Mouse (Mus musculus) hindbrain, embryonic 11.5 days (tissue): ENCODE data around the gene Ulk2. TPM values are rescaled to one million over a fixed set of nuclear protein-coding genes. Genes with fewer than 3 reads are reported as not detected.

Source experiments
- ATAC-seq: fragments of 200-750 bp; cut with Nextera tagmentation; 2 replicates; pipeline ENCODE4 v1.8.0; 2017; ENCODE audit warnings: mild to moderate bottlenecking, moderate TSS enrichment, moderate library complexity; ENCODE audit not compliant: low FRiP score
- DNase-seq: peaks from one replicate; pipeline ENCODE4 v3.0.0-alpha.2; 2015; ENCODE audit warnings: low spot score
- H3K27ac ChIP-seq: fragments of 300-500 bp; sonication (generic); 2 replicates; pipeline ENCODE4 v1.5.1; 2014; ENCODE audit warnings: mild to moderate bottlenecking, low read depth, low read length
- H3K27me3 ChIP-seq: fragments of 300-500 bp; sonication (generic); 2 replicates; pipeline ENCODE4 v1.6.1; 2014; ENCODE audit warnings: mild to moderate bottlenecking, low read length, moderate library complexity, mixed read lengths; ENCODE audit not compliant: control insufficient read depth, insufficient read depth
- H3K36me3 ChIP-seq: fragments of 300-500 bp; sonication (generic); 2 replicates; pipeline ENCODE4 v1.6.1; 2014; ENCODE audit warnings: mild to moderate bottlenecking, low read length, moderate library complexity, mixed read lengths; ENCODE audit not compliant: control insufficient read depth, insufficient read depth
- H3K4me1 ChIP-seq: fragments of 300-500 bp; sonication (generic); replicated peaks from 2 replicates; pipeline ENCODE4 v1.6.1; 2014; ENCODE audit warnings: low read length, mixed read lengths; ENCODE audit not compliant: control insufficient read depth, insufficient read depth
- H3K4me2 ChIP-seq: fragments of 300-500 bp; sonication (generic); replicated peaks from 2 replicates; pipeline ENCODE4 v1.6.1; 2014; ENCODE audit warnings: mild to moderate bottlenecking, low read depth, low read length
- H3K4me3 ChIP-seq: fragments of 300-500 bp; sonication (generic); 2 replicates; pipeline ENCODE4 v1.5.1; 2014; ENCODE audit warnings: low read depth, low read length
- H3K9ac ChIP-seq: fragments of 300-500 bp; sonication (generic); 2 replicates; pipeline ENCODE4 v1.6.1; 2014; ENCODE audit warnings: low read depth, low read length
- H3K9me3 ChIP-seq: fragments of 300-500 bp; sonication (generic); 2 replicates; pipeline ENCODE4 v1.6.1; 2016; ENCODE audit warnings: low read length; ENCODE audit not compliant: control insufficient read depth
- WGBS: fragments of 180-500 bp; shearing (Covaris S2); extraction: QIAGEN DNeasy Blood & Tissue Kit; methylation state at CpG from one replicate; pipeline ENCODE4 v1.1.7; 2014; 5-methylcytosine and 5-hydroxymethylcytosine counted together
- polyA plus RNA-seq: library from polyadenylated mRNA; unstranded; fragments of >200 nt; fragmentation: Nextera tagmentation; extraction: Ambion mirVana; gene quantifications from 2 replicates; pipeline ENCODE4 v1.2.1, GENCODE M21; 2014

Gene Ulk2
- polyA plus RNA-seq, 1 experiment from 2014 or later: 28.6 TPM

DNA sequence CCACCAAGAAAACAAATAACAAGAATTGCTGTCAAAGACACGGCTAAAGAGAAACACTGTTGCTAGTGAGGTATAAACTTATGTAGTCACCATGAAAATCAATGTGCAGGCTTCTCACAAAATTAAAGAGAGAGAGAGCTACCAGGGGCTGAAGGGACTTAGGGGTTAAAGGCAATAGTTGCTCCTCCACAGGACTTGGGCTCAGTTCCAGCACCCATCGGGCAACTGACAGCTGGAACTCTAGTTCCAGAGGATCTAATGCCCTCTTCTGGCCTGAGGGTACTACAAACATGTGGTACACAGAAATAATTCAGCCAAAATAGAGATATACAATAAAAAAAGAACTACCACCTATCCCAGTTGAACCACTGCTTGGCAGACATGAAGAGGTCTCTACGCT is 107.7 kb downstream of the Ulk2 start:
- 75% methylated on average over 3 of the region's 3 CpGs for WGBS
- Histone ChIP-seq H3K4me3 (no peak overlapping the region), H3K4me1 (no peaks in the 10 kb centered on the region), H3K9me3 (no peaks in the 10 kb centered on the region), H3K9ac (no peak overlapping the region), H3K36me3 (peaks cover 6% of the 10 kb centered on the region; the same call in 1 of the 2 replicates), H3K27me3 (no peaks in the 10 kb centered on the region), H3K4me2 (no peak overlapping the region), H3K27ac (no peak overlapping the region)
- ATAC-seq (no peak), DNase-seq (no peak)

DNA sequence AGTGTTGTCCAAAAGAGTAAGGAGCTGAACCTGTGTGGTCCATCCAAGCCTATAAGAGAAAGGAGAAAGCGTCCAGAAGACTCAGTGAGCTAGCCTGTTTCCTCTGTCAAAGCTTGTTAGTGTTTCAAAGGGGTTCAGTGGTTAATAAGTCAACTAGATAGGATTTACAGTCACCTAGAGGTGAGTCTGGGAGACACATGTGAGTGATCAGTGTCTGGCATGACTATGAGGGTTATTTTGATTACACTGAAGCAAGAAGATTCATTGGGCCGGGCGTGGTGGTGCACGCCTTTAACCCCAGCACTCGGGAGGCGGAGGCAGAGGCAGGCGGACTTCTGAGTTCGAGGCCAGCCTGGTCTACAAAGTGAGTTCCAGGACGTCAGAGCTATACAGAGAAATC is 109.1 kb downstream of the Ulk2 start:
- no peaks in the 10 kb centered on the region for H3K9me3 ChIP-seq
- no peak overlapping the region for H3K9ac ChIP-seq
- peaks cover 6% of the 10 kb centered on the region; the same call in 1 of the 2 replicates for H3K36me3 ChIP-seq
- ATAC-seq (no peak), DNase-seq (no peak)
- no peaks in the 10 kb centered on the region for H3K4me1 ChIP-seq
- no peaks in the 10 kb centered on the region for H3K27me3 ChIP-seq
- H3K4me2 ChIP-seq: no peak overlapping the region
- WGBS: 94% methylated on average over 9 of the region's 9 CpGs
- no peak overlapping the region for H3K4me3 ChIP-seq
- no peak overlapping the region for H3K27ac ChIP-seq

DNA sequence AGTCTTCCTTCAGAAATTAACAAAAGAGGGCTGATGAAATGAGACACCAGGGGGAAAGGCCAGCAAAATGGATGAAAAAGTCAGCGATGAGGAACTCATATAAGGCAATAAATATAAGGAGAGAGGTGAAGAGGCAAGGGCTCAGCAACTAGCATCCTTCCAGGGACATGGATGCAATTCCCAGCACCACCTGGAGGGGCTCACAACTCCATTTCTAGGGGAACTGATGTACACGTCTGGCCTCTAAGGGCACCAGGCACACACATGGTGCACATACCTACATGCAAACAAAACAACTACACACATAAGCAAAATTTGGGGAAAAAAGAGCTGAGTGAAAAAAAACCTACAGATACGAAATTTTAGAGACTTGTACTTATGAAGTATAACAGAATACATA is 110.4 kb downstream of the Ulk2 start:
- ATAC-seq: no peak

DNA sequence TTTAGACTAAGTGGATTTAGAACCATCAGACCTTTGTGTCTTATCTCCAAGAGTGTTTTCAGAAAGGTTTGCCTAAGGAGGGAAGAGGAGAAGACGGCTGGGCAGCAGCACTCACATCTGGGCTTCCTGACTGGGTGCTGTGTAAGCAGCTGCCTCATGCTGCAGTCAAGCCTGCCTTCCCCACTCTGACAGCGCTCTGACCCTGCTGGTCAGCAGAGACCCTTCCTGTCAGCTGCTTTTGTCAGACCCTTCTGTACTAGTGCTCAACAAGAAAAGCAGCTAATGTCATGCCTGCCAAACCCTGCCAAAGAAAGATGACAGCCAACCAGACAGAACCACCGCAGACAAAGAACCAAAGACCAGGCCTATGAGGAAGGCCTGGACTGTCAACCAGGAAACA is 111.1 kb downstream of the Ulk2 start:
- Histone ChIP-seq H3K27me3 (no peaks in the 10 kb centered on the region), H3K4me1 (no peaks in the 10 kb centered on the region), H3K27ac (no peak overlapping the region), H3K4me3 (no peak overlapping the region), H3K36me3 (peaks cover 15% of the 10 kb centered on the region), H3K4me2 (no peak overlapping the region), H3K9ac (no peak overlapping the region), H3K9me3 (no peaks in the 10 kb centered on the region)
- DNase-seq (peak; percentile 7), ATAC-seq (no peak)
- WGBS: 59% methylated on average over 3 of the region's 3 CpGs

More for the DNA sequence above, 110.4 kb downstream of the Ulk2 start:
- Histone ChIP-seq H3K9ac (no peak overlapping the region), H3K4me1 (no peaks in the 10 kb centered on the region), H3K4me2 (no peak overlapping the region), H3K9me3 (no peaks in the 10 kb centered on the region), H3K36me3 (peaks cover 13% of the 10 kb centered on the region; the same call in 1 of the 2 replicates), H3K4me3 (no peak overlapping the region), H3K27me3 (no peaks in the 10 kb centered on the region), H3K27ac (no peak overlapping the region)
- DNase-seq: peak; percentile 40
- WGBS: 71% methylated on average over 3 of the region's 3 CpGs

DNA sequence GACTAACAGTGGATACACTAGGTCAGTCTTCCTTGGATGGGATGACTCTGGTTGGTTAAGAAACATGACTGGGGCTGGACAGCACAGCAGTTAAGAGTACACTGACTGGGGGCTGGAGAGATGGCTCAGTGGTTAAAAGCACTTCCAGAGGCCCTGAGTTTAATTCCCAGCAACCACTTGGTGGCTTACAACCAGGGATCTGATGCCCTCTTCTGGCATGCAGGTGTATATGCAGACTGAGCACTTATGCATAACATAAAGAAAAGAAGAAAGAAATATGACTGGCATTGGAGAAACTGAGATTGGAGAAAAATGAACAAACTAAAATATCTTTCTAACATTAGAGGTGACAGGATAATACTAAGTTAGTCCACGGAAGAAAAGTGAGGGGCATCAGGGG is 114.4 kb downstream of the Ulk2 start:
- H3K4me2 ChIP-seq: no peak overlapping the region
- 94% methylated on average over 1 of the region's 1 CpGs for WGBS
- peaks cover 18% of the 10 kb centered on the region for H3K36me3 ChIP-seq
- no peak overlapping the region for H3K9ac ChIP-seq
- DNase-seq (no peak), ATAC-seq (no peak)
- H3K9me3 ChIP-seq: no peaks in the 10 kb centered on the region
- no peak overlapping the region for H3K27ac ChIP-seq
- H3K4me1 ChIP-seq: no peaks in the 10 kb centered on the region
- H3K27me3 ChIP-seq: no peaks in the 10 kb centered on the region
- H3K4me3 ChIP-seq: no peak overlapping the region

DNA sequence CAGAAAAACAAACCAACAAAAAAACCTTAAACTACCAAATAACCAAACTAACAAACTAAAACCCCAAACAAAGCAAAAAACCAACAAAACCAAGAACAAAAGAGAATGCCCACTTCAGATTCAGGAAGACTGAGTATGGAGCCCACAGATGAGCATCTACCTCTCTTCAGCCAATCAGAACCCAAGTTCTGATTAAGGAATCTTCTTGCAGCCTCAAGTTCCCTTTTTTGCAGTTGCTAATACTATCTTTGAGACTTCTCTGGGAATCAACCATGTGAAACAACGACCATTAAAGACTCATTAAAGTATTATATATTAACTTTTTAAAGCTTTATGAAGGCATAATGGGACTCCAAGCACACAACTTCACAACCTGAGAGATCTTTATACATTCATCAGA is 117.6 kb downstream of the Ulk2 start:
- H3K9ac ChIP-seq: no peak overlapping the region
- H3K27me3 ChIP-seq: no peaks in the 10 kb centered on the region
- WGBS: 84% methylated on average over 1 of the region's 1 CpGs
- H3K9me3 ChIP-seq: no peaks in the 10 kb centered on the region
- no peak overlapping the region for H3K4me3 ChIP-seq
- peaks cover 18% of the 10 kb centered on the region for H3K36me3 ChIP-seq
- H3K4me2 ChIP-seq: no peak overlapping the region
- DNase-seq: no peak
- no peaks in the 10 kb centered on the region for H3K4me1 ChIP-seq
- no peak for ATAC-seq
- H3K27ac ChIP-seq: no peak overlapping the region

DNA sequence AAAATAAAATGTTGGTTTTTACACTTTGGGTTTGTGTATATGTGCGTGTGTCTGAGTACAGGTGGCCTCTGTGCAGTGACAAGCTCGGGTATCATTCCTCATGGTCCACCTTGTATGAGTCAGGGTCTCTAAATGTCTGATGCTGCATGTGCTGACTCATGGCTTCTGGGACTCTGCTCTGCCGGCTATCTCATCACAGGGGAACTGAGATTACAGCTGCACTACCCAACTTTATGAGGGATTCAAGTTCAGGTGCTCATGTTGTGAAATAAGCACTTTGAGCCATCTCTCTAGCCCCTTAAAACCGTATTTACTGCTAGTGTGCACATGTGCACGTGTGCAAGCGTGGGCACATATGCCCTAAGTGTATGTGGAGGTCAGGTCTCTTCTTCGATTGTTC is 122.2 kb downstream of the Ulk2 start:
- no peaks in the 10 kb centered on the region for H3K36me3 ChIP-seq
- DNase-seq (no peak), ATAC-seq (no peak)
- no peak overlapping the region for H3K4me2 ChIP-seq
- no peaks in the 10 kb centered on the region for H3K27me3 ChIP-seq
- H3K27ac ChIP-seq: no peak overlapping the region
- no peaks in the 10 kb centered on the region for H3K4me1 ChIP-seq
- no peak overlapping the region for H3K9ac ChIP-seq
- no peaks in the 10 kb centered on the region for H3K9me3 ChIP-seq
- 95% methylated on average over 7 of the region's 7 CpGs for WGBS
- no peak overlapping the region for H3K4me3 ChIP-seq

DNA sequence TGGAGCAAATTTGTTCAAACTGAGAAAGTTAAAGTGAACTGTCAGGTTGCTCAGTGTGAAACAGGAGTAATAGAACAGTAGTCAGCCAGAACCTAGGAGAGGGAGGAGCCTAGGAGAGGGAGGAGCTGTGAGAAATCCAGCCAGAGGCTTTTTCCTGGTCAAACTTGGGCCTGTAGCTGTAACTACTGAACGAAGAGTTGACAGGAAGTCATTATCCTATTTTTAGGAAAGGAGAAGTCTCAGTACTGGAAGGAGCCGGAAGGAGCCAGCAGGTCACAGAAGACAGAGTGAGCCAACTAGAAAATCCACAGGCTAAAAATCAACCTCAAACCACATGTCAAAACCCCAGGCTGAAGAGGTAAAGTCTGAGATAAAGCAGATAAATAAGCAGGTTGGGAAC is 126.8 kb downstream of the Ulk2 start:
- H3K4me1 ChIP-seq: no peaks in the 10 kb centered on the region
- H3K4me2 ChIP-seq: no peak overlapping the region
- H3K9me3 ChIP-seq: no peaks in the 10 kb centered on the region
- ATAC-seq (no peak), DNase-seq (no peak)
- H3K36me3 ChIP-seq: 0 out of 2 replicates have a peak, but pooled peaks cover 2% of the 10 kb centered on the region
- H3K27me3 ChIP-seq: no peaks in the 10 kb centered on the region
- H3K4me3 ChIP-seq: no peak overlapping the region
- H3K9ac ChIP-seq: no peak overlapping the region
- WGBS: 92% methylated on average over 2 of the region's 2 CpGs
- H3K27ac ChIP-seq: no peak overlapping the region
